Mouse (Mus musculus): Measurements from ENCODE around the gene Apoc2. TPM values are rescaled to one million over a fixed set of nuclear protein-coding genes. Genes with fewer than 3 reads are reported as not detected.

Apoc2 gene
- polyA plus RNA-seq, 1 experiment: not detected

- no peak overlapping the region for H3K4me2 ChIP-seq (ENCODE audit: low read depth)
- no peaks in the 10 kb centered on the region for H3K27me3 ChIP-seq (ENCODE audit: control insufficient read depth, insufficient read depth, insufficient read length)
- no peak for TF ChIP-seq SRF (IDR thresholded peaks at IDR 0.05; ENCODE audit: control insufficient read depth, insufficient read length, low read depth)
- no peak for TF ChIP-seq TCF3 (IDR thresholded peaks at IDR 0.05; ENCODE audit: insufficient read length, low read depth)
- TF ChIP-seq E2F4 (IDR thresholded peaks at IDR 0.05; ENCODE audit: insufficient read depth): no peak
- TF ChIP-seq MAX (IDR thresholded peaks at IDR 0.05; ENCODE audit: low read depth): no peak
- TF ChIP-seq USF1 (IDR thresholded peaks at IDR 0.05; ENCODE audit: low read depth): no peak
- TF ChIP-seq CEBPB (IDR thresholded peaks at IDR 0.05; ENCODE audit: insufficient read depth, poor library complexity, severe bottlenecking): no peak
- TF ChIP-seq REST (IDR thresholded peaks at IDR 0.05; ENCODE audit: insufficient read depth, insufficient read length): no peak
- no peak for TF ChIP-seq TCF12 (IDR thresholded peaks at IDR 0.05; ENCODE audit: insufficient read depth, poor library complexity, severe bottlenecking)
- TF ChIP-seq POLR2AphosphoS2 (IDR thresholded peaks at IDR 0.05; ENCODE audit: insufficient read length, low read depth): no peak
- TF ChIP-seq MYOD1 (IDR thresholded peaks at IDR 0.05; ENCODE audit: control insufficient read depth in 1 of 3, insufficient read length in 2 of 3, low read depth in 2 of 3): no peak
- no peak for TF ChIP-seq POLR2A (IDR thresholded peaks at IDR 0.05; ENCODE audit: insufficient read length, low read depth)
- no peak for TF ChIP-seq MYOG (IDR thresholded peaks at IDR 0.05; ENCODE audit: control insufficient read depth in 1 of 3, insufficient read depth in 1 of 3, insufficient read length in 2 of 3, low read depth in 2 of 3)
- peaks cover 17% of the 10 kb centered on the region for H3K36me3 ChIP-seq (ENCODE audit: control insufficient read depth, insufficient read depth)
- peaks cover 20% of the 10 kb centered on the region for H3K79me2 ChIP-seq (ENCODE audit: control insufficient read depth, insufficient read depth)
- no peak overlapping the region for H3ac ChIP-seq (ENCODE audit: control insufficient read depth, insufficient read length)
- H3K4me3 ChIP-seq: no peak overlapping the region
Observed at GRCm38 (mm10) chr7:19712414-19712813, 34.7 kb upstream of the Apoc2 start.

- Histone ChIP-seq H3K36me3 (ENCODE audit: control insufficient read depth, insufficient read depth) (peaks cover 17% of the 10 kb centered on the region), H3K4me2 (ENCODE audit: low read depth) (no peak overlapping the region), H3K27me3 (ENCODE audit: control insufficient read depth, insufficient read depth, insufficient read length) (no peaks in the 10 kb centered on the region), H3ac (ENCODE audit: control insufficient read depth, insufficient read length) (no peak overlapping the region), H3K79me2 (ENCODE audit: control insufficient read depth, insufficient read depth) (peaks cover 20% of the 10 kb centered on the region), H3K4me3 (no peak overlapping the region)
- TF ChIP-seq MAX (IDR thresholded peaks at IDR 0.05; ENCODE audit: low read depth) (no peak), MYOD1 (IDR thresholded peaks at IDR 0.05; ENCODE audit: control insufficient read depth in 1 of 3, insufficient read length in 2 of 3, low read depth in 2 of 3) (no peak), TCF12 (IDR thresholded peaks at IDR 0.05; ENCODE audit: insufficient read depth, poor library complexity, severe bottlenecking) (no peak), MYOG (IDR thresholded peaks at IDR 0.05; ENCODE audit: control insufficient read depth in 1 of 3, insufficient read depth in 1 of 3, insufficient read length in 2 of 3, low read depth in 2 of 3) (no peak), CEBPB (IDR thresholded peaks at IDR 0.05; ENCODE audit: insufficient read depth, poor library complexity, severe bottlenecking) (no peak), SRF (IDR thresholded peaks at IDR 0.05; ENCODE audit: control insufficient read depth, insufficient read length, low read depth) (no peak), REST (IDR thresholded peaks at IDR 0.05; ENCODE audit: insufficient read depth, insufficient read length) (no peak), TCF3 (IDR thresholded peaks at IDR 0.05; ENCODE audit: insufficient read length, low read depth) (no peak), POLR2AphosphoS2 (IDR thresholded peaks at IDR 0.05; ENCODE audit: insufficient read length, low read depth) (no peak), E2F4 (IDR thresholded peaks at IDR 0.05; ENCODE audit: insufficient read depth) (no peak), USF1 (IDR thresholded peaks at IDR 0.05; ENCODE audit: low read depth) (no peak), POLR2A (IDR thresholded peaks at IDR 0.05; ENCODE audit: insufficient read length, low read depth) (no peak)
Observed at GRCm38 (mm10) chr7:19710650-19711049, 32.9 kb upstream of the Apoc2 start.

- no peaks in the 10 kb centered on the region for H3K79me2 ChIP-seq (ENCODE audit: control insufficient read depth, insufficient read depth)
- H3K4me3 ChIP-seq: no peak overlapping the region
- peaks cover 4% of the 10 kb centered on the region for H3K36me3 ChIP-seq (ENCODE audit: control insufficient read depth, insufficient read depth)
- H3ac ChIP-seq (ENCODE audit: control insufficient read depth, insufficient read length): no peak overlapping the region
- TF ChIP-seq CEBPB (IDR thresholded peaks at IDR 0.05; ENCODE audit: insufficient read depth, poor library complexity, severe bottlenecking) (no peak), MAX (IDR thresholded peaks at IDR 0.05; ENCODE audit: low read depth) (no peak), E2F4 (IDR thresholded peaks at IDR 0.05; ENCODE audit: insufficient read depth) (no peak), POLR2AphosphoS2 (IDR thresholded peaks at IDR 0.05; ENCODE audit: insufficient read length, low read depth) (no peak), USF1 (IDR thresholded peaks at IDR 0.05; ENCODE audit: low read depth) (no peak), TCF12 (IDR thresholded peaks at IDR 0.05; ENCODE audit: insufficient read depth, poor library complexity, severe bottlenecking) (no peak), SRF (IDR thresholded peaks at IDR 0.05; ENCODE audit: control insufficient read depth, insufficient read length, low read depth) (no peak), MYOD1 (IDR thresholded peaks at IDR 0.05; ENCODE audit: control insufficient read depth in 1 of 3, insufficient read length in 2 of 3, low read depth in 2 of 3) (no peak), REST (IDR thresholded peaks at IDR 0.05; ENCODE audit: insufficient read depth, insufficient read length) (no peak), TCF3 (IDR thresholded peaks at IDR 0.05; ENCODE audit: insufficient read length, low read depth) (no peak), MYOG (IDR thresholded peaks at IDR 0.05; ENCODE audit: control insufficient read depth in 1 of 3, insufficient read depth in 1 of 3, insufficient read length in 2 of 3, low read depth in 2 of 3) (no peak)
- no peaks in the 10 kb centered on the region for H3K27me3 ChIP-seq (ENCODE audit: control insufficient read depth, insufficient read depth, insufficient read length)
- no peak overlapping the region for H3K4me2 ChIP-seq (ENCODE audit: low read depth)
Observed at GRCm38 (mm10) chr7:19705271-19705670, 27.5 kb upstream of the Apoc2 start.

- Histone ChIP-seq H3K4me2 (ENCODE audit: low read depth) (no peak overlapping the region), H3K36me3 (ENCODE audit: control insufficient read depth, insufficient read depth) (peaks cover 1% of the 10 kb centered on the region), H3K27me3 (ENCODE audit: control insufficient read depth, insufficient read depth, insufficient read length) (no peaks in the 10 kb centered on the region), H3K79me2 (ENCODE audit: control insufficient read depth, insufficient read depth) (no peaks in the 10 kb centered on the region), H3K4me3 (no peak overlapping the region), H3ac (ENCODE audit: control insufficient read depth, insufficient read length) (no peak overlapping the region)
- TF ChIP-seq POLR2A (IDR thresholded peaks at IDR 0.05; ENCODE audit: insufficient read length, low read depth) (no peak), SRF (IDR thresholded peaks at IDR 0.05; ENCODE audit: control insufficient read depth, insufficient read length, low read depth) (no peak), MAX (IDR thresholded peaks at IDR 0.05; ENCODE audit: low read depth) (no peak), REST (IDR thresholded peaks at IDR 0.05; ENCODE audit: insufficient read depth, insufficient read length) (no peak), POLR2AphosphoS2 (IDR thresholded peaks at IDR 0.05; ENCODE audit: insufficient read length, low read depth) (no peak)
Observed at GRCm38 (mm10) chr7:19704475-19704874, 26.7 kb upstream of the Apoc2 start.

Measured in myocyte (in vitro differentiated cells).